Mouse (Mus musculus) liver, adult 2 months (tissue): ENCODE results near the gene Irgc1. TPM values are rescaled to one million over a fixed set of nuclear protein-coding genes. Genes with fewer than 3 reads are reported as not detected.
"Not testable (repeated sequence)": the region's sequence is repeated elsewhere in the genome, so short reads cannot be mapped to it uniquely, and the experiment has no call there.

ENCODE experiments used
- DNase-seq: peaks from one replicate; pipeline ENCODE4 v3.0.0-alpha.2; 2011; ENCODE audit warnings: low read depth, low spot score; ENCODE audit errors: extremely low read depth
- H3K27ac ChIP-seq: fragments of 200-500 bp; replicated peaks from 2 replicates; pipeline ENCODE4 v1.5.1; 2012; ENCODE audit warnings: low read depth, mild to moderate bottlenecking, control low read depth, inconsistent platforms, low read length; ENCODE audit not compliant: insufficient read depth
- H3K27me3 ChIP-seq: fragments of 200-500 bp; 2 replicates; pipeline ENCODE4 v1.6.1; 2012; ENCODE audit warnings: mild to moderate bottlenecking, moderate library complexity, low read length, inconsistent platforms; ENCODE audit not compliant: control insufficient read depth, insufficient read depth
- H3K36me3 ChIP-seq: fragments of 200-500 bp; 2 replicates; pipeline ENCODE4 v1.6.1; 2012; ENCODE audit warnings: low read length, inconsistent platforms; ENCODE audit not compliant: control insufficient read depth, insufficient read depth
- H3K4me1 ChIP-seq: fragments of 200-500 bp; 2 replicates; pipeline ENCODE4 v1.6.1; 2011; ENCODE audit warnings: low read length; ENCODE audit not compliant: control insufficient read depth, insufficient read depth
- H3K4me3 ChIP-seq: fragments of 200-500 bp; 2 replicates; pipeline ENCODE4 v1.5.1; 2011; ENCODE audit warnings: low read depth, mild to moderate bottlenecking, control low read depth, low read length, moderate library complexity; ENCODE audit not compliant: insufficient read depth
- H3K79me2 ChIP-seq: fragments of 200-500 bp; 2 replicates; pipeline ENCODE4 v1.6.1; 2012; ENCODE audit warnings: inconsistent platforms, mild to moderate bottlenecking, low read length, moderate library complexity; ENCODE audit not compliant: control insufficient read depth, insufficient read depth
- H3K9ac ChIP-seq: fragments of 200-500 bp; 2 replicates; pipeline ENCODE4 v1.6.1; 2012; ENCODE audit warnings: low read depth, mild to moderate bottlenecking, control low read depth, inconsistent platforms, low read length
- CTCF ChIP-seq: fragments of 200-500 bp; IDR thresholded peaks from 2 replicates; pipeline ENCODE4 v1.5.1; 2011; ENCODE audit warnings: low read depth, low read length, control low read depth
- POLR2A ChIP-seq: fragments of 200-500 bp; IDR thresholded peaks from 2 replicates; pipeline ENCODE4 v1.6.1; 2011; ENCODE audit warnings: low read length, control low read depth; ENCODE audit not compliant: insufficient read depth; ENCODE audit errors: extremely low read depth
- WGBS: fragments of 180-500 bp; shearing (Covaris S2); methylation state at CpG from one replicate; pipeline ENCODE4 v1.1.7; 2018; 5-methylcytosine and 5-hydroxymethylcytosine counted together
- polyA plus RNA-seq: library from polyadenylated mRNA; depleted of rRNA; stranded (reverse); fragments of >200 nt; gene quantifications from 2 replicates; pipeline ENCODE4 v1.2.3, GENCODE M21; 2012
- total RNA-seq: library from RNA; depleted of rRNA; stranded (reverse); fragments of >200 nt; gene quantifications from 2 replicates; pipeline ENCODE4 v1.2.3, GENCODE M21; 2014

Irgc1 gene
- total and polyA plus RNA-seq, 2 experiments = not detected

- Histone ChIP-seq H3K4me1 (no peaks in the 10 kb centered on the region), H3K27ac (no peak overlapping the region), H3K36me3 (no peaks in the 10 kb centered on the region), H3K79me2 (no peaks in the 10 kb centered on the region), H3K27me3 (no peaks in the 10 kb centered on the region), H3K9ac (no peak overlapping the region), H3K4me3 (no peak overlapping the region)
- DNase-seq = no peak
- TF ChIP-seq CTCF (no peak), POLR2A (no peak)
- 67% methylated on average over 9 of the region's 9 CpGs for WGBS
Observed at GRCm38 (mm10) chr7:24486654-24487130, 34.6 kb upstream of the Irgc1 start.

- DNase-seq = no peak
- Histone ChIP-seq H3K4me1 (no peaks in the 10 kb centered on the region), H3K27me3 (no peaks in the 10 kb centered on the region), H3K79me2 (no peaks in the 10 kb centered on the region), H3K9ac (no peak overlapping the region), H3K27ac (no peak overlapping the region), H3K4me3 (no peak overlapping the region), H3K36me3 (no peaks in the 10 kb centered on the region)
- TF ChIP-seq CTCF = no peak
- TF ChIP-seq POLR2A = no peak
- 86% methylated on average over 9 of the region's 9 CpGs for WGBS
Observed at GRCm38 (mm10) chr7:24485481-24485880, 33.4 kb upstream of the Irgc1 start.

DNA sequence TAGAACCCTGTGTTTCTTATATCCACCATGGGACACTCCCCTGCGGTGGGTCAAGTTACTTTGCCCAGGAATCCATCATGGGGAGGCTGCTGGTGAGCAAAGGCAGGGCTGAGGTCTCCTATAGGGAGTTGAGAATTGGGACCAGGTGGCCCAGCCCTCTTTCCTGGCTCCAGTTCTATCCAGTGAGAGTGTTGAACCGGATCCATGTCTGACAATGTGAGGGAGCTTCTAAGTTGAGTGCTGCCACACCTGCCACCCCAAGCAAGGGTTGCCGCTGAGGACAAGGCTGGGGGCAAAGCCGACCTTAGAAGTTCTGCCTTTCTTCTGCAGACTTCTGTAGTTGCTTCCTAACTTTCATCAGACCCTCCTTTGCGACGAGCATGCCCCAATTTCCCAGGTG, 31.2 kb upstream of the Irgc1 start:
- not testable (repeated sequence) for H3K27ac ChIP-seq, H3K9ac ChIP-seq, DNase-seq, H3K4me1 ChIP-seq, H3K4me3 ChIP-seq, H3K27me3 ChIP-seq, H3K36me3 ChIP-seq, H3K79me2 ChIP-seq
- 43% methylated on average over 6 of the region's 6 CpGs for WGBS

- no peaks in the 10 kb centered on the region for H3K27me3 ChIP-seq
- H3K9ac ChIP-seq = peak overlapping the region; percentile 96
- TF ChIP-seq CTCF (no peak), POLR2A (no peak)
Observed at GRCm38 (mm10) chr7:24482208-24483020, 30.3 kb upstream of the Irgc1 start.

DNA sequence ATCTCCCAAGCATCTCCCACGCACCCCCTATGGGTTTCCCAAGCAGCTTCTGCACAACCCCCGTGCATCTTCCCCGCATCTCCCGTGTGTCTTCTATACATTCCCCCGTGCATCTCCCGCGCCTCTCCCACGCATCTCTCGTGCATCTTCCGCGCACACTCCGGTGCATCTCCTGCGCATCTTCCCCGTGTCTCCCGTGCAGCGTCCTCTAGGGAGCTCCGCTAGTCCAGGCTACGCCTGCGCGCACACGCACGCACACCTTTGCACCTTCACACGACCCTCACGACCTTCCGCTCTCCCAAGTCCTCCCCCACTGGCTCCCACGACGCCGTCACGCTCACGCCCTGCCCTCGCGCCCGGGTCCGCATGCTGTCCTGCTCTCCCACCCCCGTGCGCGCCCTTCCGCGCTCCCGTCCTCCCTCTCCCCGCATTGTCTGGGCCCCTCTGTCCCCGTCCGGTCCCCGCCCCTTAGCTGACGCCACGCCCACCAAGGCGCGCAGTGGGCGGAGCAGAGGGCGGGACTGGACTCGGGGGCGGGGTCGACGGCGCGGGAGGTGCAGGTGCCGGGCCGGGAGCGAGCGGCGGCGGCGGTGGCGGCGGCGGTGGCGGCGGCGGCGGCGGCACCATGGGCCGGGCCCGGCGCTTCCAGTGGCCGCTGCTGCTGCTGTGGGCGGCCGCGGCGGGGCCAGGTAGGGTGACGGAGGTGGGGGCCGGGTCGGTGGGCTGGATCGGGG, 29.5 kb upstream of the Irgc1 start, which contains the start of gene Cadm4:
TSS of gene Cadm4 (plus strand) at position 550 of the 734 bp plus-strand sequence.
- WGBS = 2% methylated on average over 74 of the region's 83 CpGs
- Histone ChIP-seq H3K9ac (peak within 1 kb of the TSS; percentile 96), H3K4me1 (no peaks in the 10 kb centered on the region), H3K27me3 (no peaks in the 10 kb centered on the region), H3K27ac (no peak within 1 kb of the TSS), H3K4me3 (peak within 1 kb of the TSS; percentile 76), H3K36me3 (no peaks in the 10 kb centered on the region), H3K79me2 (no peaks in the 10 kb centered on the region)
- DNase-seq = peak; percentile 25
- no peak for TF ChIP-seq CTCF
- TF ChIP-seq POLR2A = no peak

More at GRCm38 (mm10) chr7:24482208-24483020, 30.3 kb upstream of the Irgc1 start:
- no peaks in the 10 kb centered on the region for H3K36me3 ChIP-seq
- H3K27ac ChIP-seq = no peak overlapping the region
- H3K79me2 ChIP-seq = no peaks in the 10 kb centered on the region
- WGBS = 11% methylated on average over 11 of the region's 38 CpGs
- no peaks in the 10 kb centered on the region for H3K4me1 ChIP-seq
- peak overlapping the region; percentile 67 for H3K4me3 ChIP-seq
- DNase-seq = no peak

DNA sequence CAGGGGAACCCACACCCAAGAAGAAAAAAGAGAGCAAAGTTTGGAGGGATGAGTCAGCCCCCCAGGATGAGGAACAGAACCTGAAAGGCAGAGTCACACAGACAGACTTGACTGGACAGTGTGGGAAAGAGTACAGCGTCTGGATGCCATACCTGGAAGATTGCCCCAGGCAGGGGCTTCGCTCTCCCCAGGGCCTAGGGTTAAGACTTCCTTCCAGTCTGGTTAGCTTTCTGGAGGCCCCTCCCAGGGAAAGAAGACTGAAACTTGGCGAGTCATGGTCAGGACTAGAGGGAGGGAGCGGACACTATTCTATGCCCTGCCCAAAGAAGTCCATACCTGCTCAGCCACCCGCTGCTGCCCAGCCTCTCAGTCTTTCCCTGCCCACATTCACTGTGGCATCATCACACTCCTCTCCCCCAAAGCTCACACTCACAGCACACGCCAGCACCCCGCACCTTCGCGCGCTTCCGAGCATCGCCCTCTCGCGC, 28.9 kb upstream of the Irgc1 start:
- Histone ChIP-seq H3K36me3 (no peaks in the 10 kb centered on the region), H3K4me3 (peak overlapping the region; percentile 76; the same call in 1 of the 2 replicates), H3K27me3 (no peaks in the 10 kb centered on the region), H3K79me2 (no peaks in the 10 kb centered on the region), H3K9ac (no peak overlapping the region), H3K27ac (no peak overlapping the region), H3K4me1 (no peaks in the 10 kb centered on the region)
- TF ChIP-seq POLR2A = no peak
- DNase-seq = no peak
- 31% methylated on average over 14 of the region's 14 CpGs for WGBS
